Mouse (Mus musculus) lung, adult 2 months (tissue): ENCODE data around the gene Esrrg.

Experiments used
- CTCF ChIP-seq: fragments of 200-500 bp; IDR thresholded peaks from 2 replicates; pipeline ENCODE4 v1.5.1; 2011; ENCODE audit warnings: mild to moderate bottlenecking, low read length, control low read depth; ENCODE audit not compliant: insufficient read depth
- POLR2A ChIP-seq: fragments of 200-500 bp; IDR thresholded peaks from 2 replicates; pipeline ENCODE4 v1.6.1; 2011; ENCODE audit warnings: low read depth, mild to moderate bottlenecking, control low read depth, low read length, borderline replicate concordance; ENCODE audit errors: extremely low read depth

DNA sequence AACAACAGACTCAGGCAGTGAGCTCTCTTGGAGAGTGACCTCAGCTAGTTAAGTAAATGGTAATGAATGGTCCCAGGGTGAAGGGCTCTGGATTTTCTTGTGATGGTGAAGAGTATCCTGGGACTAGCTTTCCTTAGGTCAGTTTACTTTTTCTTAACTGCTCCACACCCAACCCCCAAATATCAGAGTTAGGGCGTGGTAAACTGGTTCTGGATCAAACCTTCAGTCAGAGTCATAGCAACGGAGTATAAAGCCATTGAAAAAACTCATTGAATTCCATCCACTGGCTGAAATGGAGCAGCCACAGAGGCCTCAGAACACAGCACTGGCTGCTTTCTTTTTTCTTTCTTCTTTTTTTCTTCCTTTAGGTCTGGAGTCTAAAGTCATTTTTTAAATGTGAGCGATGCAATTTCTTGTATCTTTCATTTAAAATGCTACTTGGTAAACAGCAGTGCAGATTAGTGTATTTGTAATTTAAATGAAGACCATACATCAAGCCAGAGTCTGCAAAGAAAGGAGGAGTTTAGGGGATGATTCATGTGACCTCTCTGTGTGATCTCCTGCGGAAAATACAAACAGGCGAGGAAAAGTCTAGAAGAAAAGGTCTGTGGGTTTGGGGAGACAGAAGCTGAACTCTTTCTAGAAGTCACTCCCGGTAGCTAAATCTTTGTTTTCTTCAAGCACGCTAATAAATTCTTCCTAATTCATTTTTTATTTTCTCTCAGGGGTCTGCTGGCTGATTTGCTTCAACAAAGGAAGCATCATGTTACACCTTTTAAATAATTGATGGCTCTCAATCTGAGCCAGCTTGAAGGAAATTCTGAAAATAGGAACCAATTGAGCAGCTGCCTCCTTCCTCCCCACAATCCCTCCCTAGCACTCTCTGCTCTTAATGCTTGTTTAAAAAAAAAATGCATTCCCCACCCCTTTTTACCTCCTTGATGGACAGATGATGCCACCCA, 178.7 kb downstream of the Esrrg start:
- TF ChIP-seq POLR2A: no peak
- no peak for TF ChIP-seq CTCF
